Mouse (Mus musculus): Measurements from ENCODE around the gene Mex3a. TPM values are rescaled to one million over a fixed set of nuclear protein-coding genes. Genes with fewer than 3 reads are reported as not detected.

Mex3a gene
- polyA plus RNA-seq, 1 experiment from 2014 or later: 26.3 TPM

- H3K27ac ChIP-seq (ENCODE audit: low read length): no peak overlapping the region
- no peak for ATAC-seq (ENCODE audit: insufficient number of reproducible peaks, insufficient read depth, low FRiP score, low read depth)
- no peaks in the 10 kb centered on the region for H3K27me3 ChIP-seq (ENCODE audit: control insufficient read depth, insufficient read depth, low read length)
- no peaks in the 10 kb centered on the region for H3K9me3 ChIP-seq (ENCODE audit: control insufficient read depth, low read depth, low read length)
- H3K9ac ChIP-seq (replicated peaks; ENCODE audit: low read depth, low read length): no peak overlapping the region
- H3K4me3 ChIP-seq (ENCODE audit: low read depth, low read length): no peak overlapping the region
- H3K36me3 ChIP-seq (ENCODE audit: control insufficient read depth, insufficient read depth, low read length): peaks cover 82% of the 10 kb centered on the region
- 96% methylated on average over 9 of the region's 9 CpGs for WGBS
- peaks cover 8% of the 10 kb centered on the region for H3K4me1 ChIP-seq (ENCODE audit: control insufficient read depth, insufficient read depth, low read length)
- no peak overlapping the region for H3K4me2 ChIP-seq (replicated peaks; ENCODE audit: low read depth, low read length)
Observed at GRCm38 (mm10) chr3:88559596-88559995, 27.4 kb downstream of the Mex3a start.

GRCm38 (mm10) chr3:88561989-88562388 is 29.8 kb downstream of the Mex3a start:
- no peak overlapping the region for H3K27ac ChIP-seq (ENCODE audit: low read length)
- no peaks in the 10 kb centered on the region for H3K4me1 ChIP-seq (ENCODE audit: control insufficient read depth, insufficient read depth, low read length)
- H3K9me3 ChIP-seq (ENCODE audit: control insufficient read depth, low read depth, low read length): no peaks in the 10 kb centered on the region
- H3K27me3 ChIP-seq (ENCODE audit: control insufficient read depth, insufficient read depth, low read length): no peaks in the 10 kb centered on the region
- no peak overlapping the region for H3K4me2 ChIP-seq (replicated peaks; ENCODE audit: low read depth, low read length)
- H3K36me3 ChIP-seq (ENCODE audit: control insufficient read depth, insufficient read depth, low read length): peaks cover 90% of the 10 kb centered on the region
- 66% methylated on average over 4 of the region's 4 CpGs for WGBS
- no peak overlapping the region for H3K9ac ChIP-seq (replicated peaks; ENCODE audit: low read depth, low read length)
- H3K4me3 ChIP-seq (ENCODE audit: low read depth, low read length): no peak overlapping the region
- no peak for ATAC-seq (ENCODE audit: insufficient number of reproducible peaks, insufficient read depth, low FRiP score, low read depth)

- no peak for ATAC-seq (ENCODE audit: insufficient number of reproducible peaks, insufficient read depth, low FRiP score, low read depth)
- H3K9me3 ChIP-seq (ENCODE audit: control insufficient read depth, low read depth, low read length): no peaks in the 10 kb centered on the region
- H3K27ac ChIP-seq (ENCODE audit: low read length): no peak overlapping the region
- H3K9ac ChIP-seq (replicated peaks; ENCODE audit: low read depth, low read length): no peak overlapping the region
- WGBS: 69% methylated on average over 4 of the region's 4 CpGs
- peaks cover 88% of the 10 kb centered on the region for H3K36me3 ChIP-seq (ENCODE audit: control insufficient read depth, insufficient read depth, low read length)
- no peaks in the 10 kb centered on the region for H3K4me1 ChIP-seq (ENCODE audit: control insufficient read depth, insufficient read depth, low read length)
- no peaks in the 10 kb centered on the region for H3K27me3 ChIP-seq (ENCODE audit: control insufficient read depth, insufficient read depth, low read length)
- H3K4me2 ChIP-seq (replicated peaks; ENCODE audit: low read depth, low read length): no peak overlapping the region
- H3K4me3 ChIP-seq (ENCODE audit: low read depth, low read length): no peak overlapping the region
Observed at GRCm38 (mm10) chr3:88563442-88563841, 31.2 kb downstream of the Mex3a start.

- Histone ChIP-seq H3K27ac (ENCODE audit: low read length) (no peak overlapping the region), H3K4me3 (ENCODE audit: low read depth, low read length) (no peak overlapping the region), H3K27me3 (ENCODE audit: control insufficient read depth, insufficient read depth, low read length) (no peaks in the 10 kb centered on the region), H3K4me2 (replicated peaks; ENCODE audit: low read depth, low read length) (no peak overlapping the region), H3K4me1 (ENCODE audit: control insufficient read depth, insufficient read depth, low read length) (no peaks in the 10 kb centered on the region), H3K9me3 (ENCODE audit: control insufficient read depth, low read depth, low read length) (no peaks in the 10 kb centered on the region), H3K36me3 (ENCODE audit: control insufficient read depth, insufficient read depth, low read length) (peaks cover 89% of the 10 kb centered on the region), H3K9ac (replicated peaks; ENCODE audit: low read depth, low read length) (no peak overlapping the region)
- WGBS: 82% methylated on average over 7 of the region's 7 CpGs
- ATAC-seq (ENCODE audit: insufficient number of reproducible peaks, insufficient read depth, low FRiP score, low read depth): no peak
Observed at GRCm38 (mm10) chr3:88563966-88564365, 31.8 kb downstream of the Mex3a start.

- Histone ChIP-seq H3K27me3 (ENCODE audit: control insufficient read depth, insufficient read depth, low read length) (no peaks in the 10 kb centered on the region), H3K9me3 (ENCODE audit: control insufficient read depth, low read depth, low read length) (no peaks in the 10 kb centered on the region), H3K36me3 (ENCODE audit: control insufficient read depth, insufficient read depth, low read length) (peaks cover 77% of the 10 kb centered on the region), H3K4me1 (ENCODE audit: control insufficient read depth, insufficient read depth, low read length) (no peaks in the 10 kb centered on the region), H3K27ac (ENCODE audit: low read length) (no peak overlapping the region), H3K9ac (replicated peaks; ENCODE audit: low read depth, low read length) (no peak overlapping the region), H3K4me3 (ENCODE audit: low read depth, low read length) (no peak overlapping the region), H3K4me2 (replicated peaks; ENCODE audit: low read depth, low read length) (no peak overlapping the region)
- no peak for ATAC-seq (ENCODE audit: insufficient number of reproducible peaks, insufficient read depth, low FRiP score, low read depth)
- 95% methylated on average over 3 of the region's 3 CpGs for WGBS
Observed at GRCm38 (mm10) chr3:88566116-88566515, 33.9 kb downstream of the Mex3a start.

- Histone ChIP-seq H3K9me3 (ENCODE audit: control insufficient read depth, low read depth, low read length) (no peaks in the 10 kb centered on the region), H3K9ac (replicated peaks; ENCODE audit: low read depth, low read length) (no peak overlapping the region), H3K4me3 (ENCODE audit: low read depth, low read length) (no peak overlapping the region), H3K27me3 (ENCODE audit: control insufficient read depth, insufficient read depth, low read length) (no peaks in the 10 kb centered on the region), H3K4me2 (replicated peaks; ENCODE audit: low read depth, low read length) (no peak overlapping the region), H3K36me3 (ENCODE audit: control insufficient read depth, insufficient read depth, low read length) (peaks cover 74% of the 10 kb centered on the region), H3K27ac (ENCODE audit: low read length) (no peak overlapping the region), H3K4me1 (ENCODE audit: control insufficient read depth, insufficient read depth, low read length) (no peaks in the 10 kb centered on the region)
- no peak for ATAC-seq (ENCODE audit: insufficient number of reproducible peaks, insufficient read depth, low FRiP score, low read depth)
- WGBS: 77% methylated on average over 4 of the region's 4 CpGs
Observed at GRCm38 (mm10) chr3:88566536-88567061, 34.4 kb downstream of the Mex3a start.

GRCm38 (mm10) chr3:88567892-88568291 is 35.7 kb downstream of the Mex3a start:
- Histone ChIP-seq H3K36me3 (ENCODE audit: control insufficient read depth, insufficient read depth, low read length) (peaks cover 62% of the 10 kb centered on the region), H3K4me2 (replicated peaks; ENCODE audit: low read depth, low read length) (no peak overlapping the region), H3K27ac (ENCODE audit: low read length) (no peak overlapping the region), H3K9me3 (ENCODE audit: control insufficient read depth, low read depth, low read length) (no peaks in the 10 kb centered on the region), H3K27me3 (ENCODE audit: control insufficient read depth, insufficient read depth, low read length) (no peaks in the 10 kb centered on the region), H3K4me3 (ENCODE audit: low read depth, low read length) (no peak overlapping the region), H3K9ac (replicated peaks; ENCODE audit: low read depth, low read length) (no peak overlapping the region), H3K4me1 (ENCODE audit: control insufficient read depth, insufficient read depth, low read length) (no peaks in the 10 kb centered on the region)
- ATAC-seq (ENCODE audit: insufficient number of reproducible peaks, insufficient read depth, low FRiP score, low read depth): no peak
- WGBS: 90% methylated on average over 6 of the region's 6 CpGs

GRCm38 (mm10) chr3:88568615-88569014 is 36.4 kb downstream of the Mex3a start:
- 100% methylated on average over 2 of the region's 2 CpGs for WGBS
- H3K36me3 ChIP-seq (ENCODE audit: control insufficient read depth, insufficient read depth, low read length): peaks cover 57% of the 10 kb centered on the region
- H3K4me1 ChIP-seq (ENCODE audit: control insufficient read depth, insufficient read depth, low read length): no peaks in the 10 kb centered on the region
- H3K4me3 ChIP-seq (ENCODE audit: low read depth, low read length): no peak overlapping the region
- no peak for ATAC-seq (ENCODE audit: insufficient number of reproducible peaks, insufficient read depth, low FRiP score, low read depth)
- H3K4me2 ChIP-seq (replicated peaks; ENCODE audit: low read depth, low read length): no peak overlapping the region
- H3K9ac ChIP-seq (replicated peaks; ENCODE audit: low read depth, low read length): no peak overlapping the region
- no peaks in the 10 kb centered on the region for H3K9me3 ChIP-seq (ENCODE audit: control insufficient read depth, low read depth, low read length)
- no peak overlapping the region for H3K27ac ChIP-seq (ENCODE audit: low read length)
- H3K27me3 ChIP-seq (ENCODE audit: control insufficient read depth, insufficient read depth, low read length): no peaks in the 10 kb centered on the region

GRCm38 (mm10) chr3:88569093-88569492 is 36.9 kb downstream of the Mex3a start:
- Histone ChIP-seq H3K27ac (ENCODE audit: low read length) (no peak overlapping the region), H3K4me3 (ENCODE audit: low read depth, low read length) (no peak overlapping the region), H3K4me2 (replicated peaks; ENCODE audit: low read depth, low read length) (no peak overlapping the region), H3K27me3 (ENCODE audit: control insufficient read depth, insufficient read depth, low read length) (no peaks in the 10 kb centered on the region), H3K4me1 (ENCODE audit: control insufficient read depth, insufficient read depth, low read length) (no peaks in the 10 kb centered on the region), H3K9ac (replicated peaks; ENCODE audit: low read depth, low read length) (no peak overlapping the region), H3K9me3 (ENCODE audit: control insufficient read depth, low read depth, low read length) (no peaks in the 10 kb centered on the region), H3K36me3 (ENCODE audit: control insufficient read depth, insufficient read depth, low read length) (peaks cover 52% of the 10 kb centered on the region)
- ATAC-seq (ENCODE audit: insufficient number of reproducible peaks, insufficient read depth, low FRiP score, low read depth): no peak
- 95% methylated on average over 2 of the region's 2 CpGs for WGBS

Data from stomach, embryonic 14.5 days (tissue).